10 mouse cellular contexts compared by ENCODE assay signal in the genomic region with DNA sequence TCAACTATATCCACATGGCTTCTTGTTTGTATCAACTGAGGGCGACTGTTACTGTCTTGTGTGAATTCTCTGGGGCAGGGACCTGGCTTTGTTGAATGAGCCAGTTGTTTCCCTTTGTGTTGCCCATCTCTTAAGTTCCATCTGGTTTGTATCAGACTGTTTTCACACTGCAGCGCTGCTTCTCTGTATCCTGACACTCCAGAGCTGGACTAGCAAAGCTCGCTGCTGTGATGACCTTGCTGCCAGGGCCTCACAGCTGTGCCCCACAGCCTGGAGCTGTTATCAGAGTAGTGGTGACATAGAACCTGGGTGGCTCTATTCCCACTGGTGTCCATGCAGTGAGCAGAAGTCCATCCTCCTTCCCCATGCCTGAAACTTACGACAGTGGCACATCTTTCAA.
DNase-seq lines count a peak whose midpoint lies in the region; ATAC-seq and TF ChIP-seq lines count a peak whose summit lies in the region.
"Had no signal": no experiment of that assay in that cellular context is flagged by ENCODE, and none has a peak within 500 bp of the region (broad histone marks: within the 10 kb centered on the region; RNA-seq: fewer than 3 reads in every experiment).

No protein-coding gene starts in this region.

- peaks cover 18% of the 10 kb centered on the region for H3K4me1 ChIP-seq in intestine, embryonic 14.5 days (replicated peaks; ENCODE audit: control insufficient read depth, insufficient read depth, low read length)
- H3K4me1 ChIP-seq in intestine, postnatal 0 days (replicated peaks; ENCODE audit: control insufficient read depth, insufficient read depth, low read length): no peaks in the 10 kb centered on the region
- H3K4me1 ChIP-seq in embryonic facial prominence, embryonic 10.5 days: peaks cover 26% of the 10 kb centered on the region
- peaks cover 13% of the 10 kb centered on the region for H3K4me1 ChIP-seq in heart, postnatal 0 days (ENCODE audit: control insufficient read depth, insufficient read depth)
- H3K4me1 ChIP-seq: hindbrain, embryonic 15.5 days had no signal

- WGBS in intestine, embryonic 14.5 days: 27% methylated on average over 4 of the region's 4 CpGs
- 65% methylated on average over 4 of the region's 4 CpGs for WGBS in intestine, postnatal 0 days
- WGBS in embryonic facial prominence, embryonic 10.5 days: 30% methylated on average over 4 of the region's 4 CpGs
- 12% methylated on average over 4 of the region's 4 CpGs for WGBS in heart, postnatal 0 days

- peak; percentile 50 for DNase-seq in intestine, embryonic 14.5 days (ENCODE audit: low spot score)
- DNase-seq in embryo, embryonic 10 days (ENCODE audit: low spot score): peak; percentile 78
- DNase-seq in embryonic facial prominence, embryonic 10.5 days (ENCODE audit: low spot score): peak; percentile 68
- DNase-seq in heart, postnatal 0 days (ENCODE audit: low spot score): peak; percentile 85
- DNase-seq in thymus, postnatal 10 days (ENCODE audit: low spot score in 2 of 2): no peak
- no peak for DNase-seq in left cerebral cortex, adult 18-20 months (ENCODE audit: low spot score in 2 of 2)
- DNase-seq: kidney, postnatal 14 days had no signal

- H3K9me3 ChIP-seq in intestine, embryonic 14.5 days (ENCODE audit: control insufficient read depth, low read length): no peaks in the 10 kb centered on the region
- no peaks in the 10 kb centered on the region for H3K9me3 ChIP-seq in intestine, postnatal 0 days (ENCODE audit: control insufficient read depth)
- H3K9me3 ChIP-seq in embryonic facial prominence, embryonic 10.5 days: no peaks in the 10 kb centered on the region
- H3K9me3 ChIP-seq in heart, postnatal 0 days (replicated peaks; ENCODE audit: control insufficient read depth, low read length): no peaks in the 10 kb centered on the region
- H3K9me3 ChIP-seq: hindbrain, embryonic 15.5 days; stomach, embryonic 15.5 days had no signal

- 0 out of 2 replicates have a peak, but pooled peaks have one; percentile 27 for TF ChIP-seq EP300 in heart, postnatal 0 days (IDR thresholded peaks at IDR 0.05; ENCODE audit: low read depth)

- H3K4me2 ChIP-seq in intestine, embryonic 14.5 days (ENCODE audit: low read length): no peak overlapping the region
- no peak overlapping the region for H3K4me2 ChIP-seq in intestine, postnatal 0 days (replicated peaks; ENCODE audit: low read depth)
- H3K4me2 ChIP-seq in heart, postnatal 0 days (ENCODE audit: low read depth, low read length): no peak overlapping the region
- H3K4me2 ChIP-seq: hindbrain, embryonic 15.5 days; stomach, embryonic 15.5 days had no signal

- H3K9ac ChIP-seq in intestine, embryonic 14.5 days (ENCODE audit: low read length): no peak overlapping the region
- H3K9ac ChIP-seq in intestine, postnatal 0 days (ENCODE audit: low read depth, low read length): no peak overlapping the region
- H3K9ac ChIP-seq in heart, postnatal 0 days (replicated peaks; ENCODE audit: low read depth, low read length): no peak overlapping the region
- H3K9ac ChIP-seq: hindbrain, embryonic 15.5 days; stomach, embryonic 15.5 days had no signal

- TF ChIP-seq CTCF in intestine, postnatal 0 days (IDR thresholded peaks at IDR 0.05; ENCODE audit: low read depth): no peak
- no peak for TF ChIP-seq CTCF in heart, postnatal 0 days (IDR thresholded peaks at IDR 0.05; ENCODE audit: low read depth)

- H3K27me3 ChIP-seq in intestine, embryonic 14.5 days (replicated peaks; ENCODE audit: control insufficient read depth, insufficient read depth, low read length): no peaks in the 10 kb centered on the region
- H3K27me3 ChIP-seq in intestine, postnatal 0 days (replicated peaks; ENCODE audit: control insufficient read depth, insufficient read depth, low read length): no peaks in the 10 kb centered on the region
- no peaks in the 10 kb centered on the region for H3K27me3 ChIP-seq in embryonic facial prominence, embryonic 10.5 days (replicated peaks; ENCODE audit: low read depth, poor library complexity, severe bottlenecking)
- H3K27me3 ChIP-seq in heart, postnatal 0 days (ENCODE audit: control insufficient read depth, insufficient read depth, low read length): no peaks in the 10 kb centered on the region
- H3K27me3 ChIP-seq: hindbrain, embryonic 15.5 days; stomach, embryonic 15.5 days had no signal

- no peak overlapping the region for H3K4me3 ChIP-seq in intestine, embryonic 14.5 days (ENCODE audit: low read depth, low read length)
- no peak overlapping the region for H3K4me3 ChIP-seq in intestine, postnatal 0 days (ENCODE audit: low read depth, low read length)
- no peak overlapping the region for H3K4me3 ChIP-seq in embryonic facial prominence, embryonic 10.5 days
- H3K4me3 ChIP-seq in heart, postnatal 0 days (ENCODE audit: low read depth, low read length): no peak overlapping the region
- H3K4me3 ChIP-seq: hindbrain, embryonic 15.5 days; stomach, embryonic 15.5 days had no signal

- ATAC-seq in intestine, embryonic 14.5 days (replicated peaks; ENCODE audit: low FRiP score, low TSS enrichment, low read depth): no peak
- ATAC-seq in intestine, postnatal 0 days: no peak
- peak; percentile 94 for ATAC-seq in heart, postnatal 0 days (ENCODE audit: insufficient read depth, low read depth)

- peak overlapping the region; percentile 24 for H3K27ac ChIP-seq in intestine, embryonic 14.5 days (ENCODE audit: low read depth)
- H3K27ac ChIP-seq in intestine, postnatal 0 days (ENCODE audit: low read depth, low read length): no peak overlapping the region
- H3K27ac ChIP-seq in embryonic facial prominence, embryonic 10.5 days (replicated peaks): peak overlapping the region; percentile 76
- H3K27ac ChIP-seq in heart, postnatal 0 days (ENCODE audit: low read depth): peak overlapping the region; percentile 83
- H3K27ac ChIP-seq: hindbrain, embryonic 15.5 days; stomach, embryonic 15.5 days had no signal

- peaks cover 2% of the 10 kb centered on the region for H3K36me3 ChIP-seq in intestine, embryonic 14.5 days (ENCODE audit: control insufficient read depth, insufficient read depth, low read length)
- peaks cover 3% of the 10 kb centered on the region for H3K36me3 ChIP-seq in intestine, postnatal 0 days (ENCODE audit: control insufficient read depth, insufficient read depth)
- peaks cover 41% of the 10 kb centered on the region for H3K36me3 ChIP-seq in embryonic facial prominence, embryonic 10.5 days (replicated peaks)
- no peaks in the 10 kb centered on the region for H3K36me3 ChIP-seq in heart, postnatal 0 days (replicated peaks; ENCODE audit: control insufficient read depth, insufficient read depth, low read length)

Comparison
In these comparisons a context has a peak if more than half of its experiments do, and no peak if none do; other contexts are left out.
1. DNase-seq: peak in intestine, embryonic 14.5 days (single experiment), embryo, embryonic 10 days (single experiment), embryonic facial prominence, embryonic 10.5 days (single experiment) and heart, postnatal 0 days (single experiment); none in thymus, postnatal 10 days (0 of 2) and left cerebral cortex, adult 18-20 months (0 of 2).